Mouse (Mus musculus) liver, embryonic 16.5 days (tissue): ENCODE results near the gene Psg20. TPM values are rescaled to one million over a fixed set of nuclear protein-coding genes. Genes with fewer than 3 reads are reported as not detected.
"Not testable (repeated sequence)": the region's sequence is repeated elsewhere in the genome, so short reads cannot be mapped to it uniquely, and the experiment has no call there.

Experiments used
- ATAC-seq: fragments of 200-750 bp; cut with Nextera tagmentation; 2 replicates; pipeline ENCODE4 v1.8.0; 2017; ENCODE audit warnings: low read depth, mild to moderate bottlenecking, moderate number of reproducible peaks, moderate library complexity
- H3K27ac ChIP-seq: fragments of 300-500 bp; sonication (generic); 2 replicates; pipeline ENCODE4 v1.5.1; 2014; ENCODE audit warnings: mild to moderate bottlenecking, low read length
- H3K27me3 ChIP-seq: fragments of 300-500 bp; sonication (generic); 2 replicates; pipeline ENCODE4 v1.6.1; 2014; ENCODE audit warnings: low read depth, low read length, mixed read lengths; ENCODE audit not compliant: control insufficient read depth, insufficient read depth
- H3K36me3 ChIP-seq: fragments of 300-500 bp; sonication (generic); 2 replicates; pipeline ENCODE4 v1.6.1; 2014; ENCODE audit warnings: mild to moderate bottlenecking; ENCODE audit not compliant: control insufficient read depth, insufficient read depth
- H3K4me1 ChIP-seq: fragments of 300-500 bp; sonication (generic); 2 replicates; pipeline ENCODE4 v1.6.1; 2014; ENCODE audit warnings: low read depth, low read length, mixed read lengths; ENCODE audit not compliant: control insufficient read depth
- H3K4me2 ChIP-seq: fragments of 300-500 bp; sonication (generic); 2 replicates; pipeline ENCODE4 v1.6.1; 2014; ENCODE audit warnings: low read depth, low read length, mixed read lengths
- H3K4me3 ChIP-seq: fragments of 300-500 bp; sonication (generic); 2 replicates; pipeline ENCODE4 v1.5.1; 2014; ENCODE audit warnings: low read depth, mild to moderate bottlenecking, low read length
- H3K9ac ChIP-seq: fragments of 300-500 bp; sonication (generic); 2 replicates; pipeline ENCODE4 v1.6.1; 2014; ENCODE audit warnings: low read depth, low read length
- H3K9me3 ChIP-seq: fragments of 300-500 bp; sonication (generic); replicated peaks from 2 replicates; pipeline ENCODE4 v1.6.1; 2016; ENCODE audit warnings: low read length; ENCODE audit not compliant: control insufficient read depth
- WGBS: fragments of 180-500 bp; shearing (Covaris S2); extraction: QIAGEN DNeasy Blood & Tissue Kit; methylation state at CpG from one replicate; pipeline ENCODE4 v1.1.7; 2014; ENCODE audit not compliant: insufficient replicate concordance; 5-methylcytosine and 5-hydroxymethylcytosine counted together
- polyA plus RNA-seq: library from polyadenylated mRNA; unstranded; fragments of >200 nt; fragmentation: Nextera tagmentation; extraction: Ambion mirVana; gene quantifications from 2 replicates; pipeline ENCODE4 v1.2.1, GENCODE M21; 2015

Gene Psg20
- polyA plus RNA-seq, 1 experiment from 2014 or later = not detected

- no peaks in the 10 kb centered on the region for H3K27me3 ChIP-seq
- H3K4me3 ChIP-seq = no peak overlapping the region
- no peaks in the 10 kb centered on the region for H3K36me3 ChIP-seq
- no peak overlapping the region for H3K4me2 ChIP-seq
- ATAC-seq = no peak
- no peaks in the 10 kb centered on the region for H3K4me1 ChIP-seq
- H3K9ac ChIP-seq = no peak overlapping the region
- no peak overlapping the region for H3K27ac ChIP-seq
- H3K9me3 ChIP-seq = no peaks in the 10 kb centered on the region
Observed at GRCm38 (mm10) chr7:18685586-18685985, 399 bp downstream of the Psg20 start.

GRCm38 (mm10) chr7:18679772-18680171, 6.2 kb downstream of the Psg20 start:
- H3K4me3 ChIP-seq = no peak overlapping the region
- no peaks in the 10 kb centered on the region for H3K9me3 ChIP-seq
- no peaks in the 10 kb centered on the region for H3K36me3 ChIP-seq
- 26% methylated on average over 2 of the region's 2 CpGs for WGBS
- H3K9ac ChIP-seq = no peak overlapping the region
- H3K4me1 ChIP-seq = no peaks in the 10 kb centered on the region
- ATAC-seq = no peak
- H3K27me3 ChIP-seq = no peaks in the 10 kb centered on the region
- H3K4me2 ChIP-seq = no peak overlapping the region
- H3K27ac ChIP-seq = no peak overlapping the region

DNA sequence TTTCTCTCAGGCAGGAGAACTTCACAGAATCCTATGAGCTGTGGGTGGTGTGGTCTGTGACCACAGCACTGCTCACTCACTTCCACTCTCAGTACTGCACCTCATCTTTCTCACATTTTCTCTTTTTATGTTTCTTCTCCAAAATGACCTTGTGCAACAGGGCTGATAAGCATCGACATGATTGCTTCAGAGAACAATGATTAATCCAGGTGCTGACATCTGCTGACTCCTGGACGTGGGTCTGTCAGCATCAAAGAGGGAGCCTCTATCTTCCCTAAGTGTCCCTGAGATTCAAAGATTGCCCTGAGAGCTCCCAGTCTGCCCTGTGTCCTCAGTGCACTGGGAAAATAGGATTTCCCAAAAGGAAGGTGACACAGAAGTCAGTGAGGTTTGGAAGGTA, 29.4 kb downstream of the Psg20 start, which contains the start of gene Psg21:
TSS of gene Psg21 (minus strand) at position 101 of the 400 bp plus-strand sequence.
- not testable (repeated sequence) for H3K27ac ChIP-seq, H3K9me3 ChIP-seq, H3K4me1 ChIP-seq, H3K36me3 ChIP-seq, H3K4me3 ChIP-seq, H3K9ac ChIP-seq, H3K27me3 ChIP-seq, H3K4me2 ChIP-seq, ATAC-seq
- whole genome bisulfite sequencing = 27% methylated on average over 1 of the region's 2 CpGs

DNA sequence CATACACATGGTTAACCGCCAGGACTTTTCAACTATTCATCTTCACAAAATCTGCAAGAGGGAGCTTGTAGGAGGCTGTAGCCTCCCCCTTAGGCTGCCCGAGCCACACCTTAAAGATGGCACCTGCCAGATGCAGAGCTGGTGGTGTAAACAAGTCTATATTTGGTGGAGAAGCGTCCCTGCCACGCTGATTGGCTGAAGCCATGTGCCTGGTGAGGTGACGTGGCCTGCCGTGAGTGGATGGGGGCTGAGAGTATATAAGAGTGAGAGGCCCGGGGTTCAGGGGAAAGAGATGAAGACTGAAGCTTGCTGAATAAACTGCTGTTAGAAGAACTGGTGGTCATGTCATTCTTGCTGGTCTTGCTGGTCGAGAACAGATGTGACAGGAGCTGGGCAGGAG, 59.1 kb downstream of the Psg20 start:
- ATAC-seq, H3K4me2 ChIP-seq, H3K27me3 ChIP-seq, H3K36me3 ChIP-seq, H3K4me3 ChIP-seq, H3K4me1 ChIP-seq, H3K9me3 ChIP-seq, H3K9ac ChIP-seq, H3K27ac ChIP-seq: not testable (repeated sequence)
- WGBS = 48% methylated on average over 8 of the region's 8 CpGs

Other genes starting within 250 kb of the Psg20 start
- gene Psg26, start 202.0 kb downstream of the Psg20 start, polyA plus RNA-seq = not detected in 2 replicates
- gene Psg25, start 153.9 kb downstream of the Psg20 start, polyA plus RNA-seq = not detected in 2 replicates
- gene Psg27, start 118.9 kb downstream of the Psg20 start, polyA plus RNA-seq = not detected in 2 replicates
- not detected in 2 replicates for gene Psg23, start 69.7 kb downstream of the Psg20 start, polyA plus RNA-seq
- gene Psg21, start 29.5 kb downstream of the Psg20 start, polyA plus RNA-seq = not detected in 2 replicates
- gene Psg22, start 31.9 kb upstream of the Psg20 start, polyA plus RNA-seq = 0.12 and 0.14 TPM in 2 replicates
- not detected in 2 replicates for gene Psg19, start 112.3 kb upstream of the Psg20 start, polyA plus RNA-seq
- not detected in 2 replicates for gene Psg17, start 135.4 kb upstream of the Psg20 start, polyA plus RNA-seq
- gene Mill2, start 153.8 kb upstream of the Psg20 start, polyA plus RNA-seq = 0.21 and 0.24 TPM in 2 replicates
- 76.1 and 87.5 TPM in 2 replicates for gene Pglyrp1, start 185.1 kb upstream of the Psg20 start, polyA plus RNA-seq
- gene Ccdc61, start 224.2 kb upstream of the Psg20 start, polyA plus RNA-seq = 7.9 and 8.4 TPM in 2 replicates
- gene Nova2, start 239.7 kb upstream of the Psg20 start, polyA plus RNA-seq = 0.06 and 0.09 TPM in 2 replicates